Mouse (Mus musculus): ENCODE measurements around the gene Gm11639. TPM values are rescaled to one million over a fixed set of nuclear protein-coding genes. Genes with fewer than 3 reads are reported as not detected.

Gm11639 gene
- total RNA-seq, 2 experiments from 2014 or later = not detected

DNA sequence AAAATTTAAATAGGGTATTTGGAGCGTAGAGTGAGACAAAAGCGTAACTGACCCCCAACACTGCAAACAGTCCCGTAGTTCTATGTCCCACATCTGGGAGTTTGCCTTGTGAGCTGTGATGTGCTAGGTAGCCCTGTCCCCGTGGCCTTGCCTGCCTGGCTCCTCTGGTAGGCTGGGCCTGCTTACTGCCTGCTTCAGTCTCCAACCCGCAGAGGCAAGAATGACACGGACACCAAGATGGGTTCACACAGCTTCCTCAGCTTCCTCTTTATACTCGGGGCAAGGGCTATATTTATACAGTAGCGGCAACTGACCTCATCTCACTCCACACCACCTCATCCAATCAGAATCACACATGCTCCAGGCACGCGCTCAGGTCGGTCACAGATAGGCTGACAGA is 10.7 kb upstream of the Gm11639 start:
- no peak for ATAC-seq (replicated peaks; ENCODE audit: low FRiP score, poor library complexity, severe bottlenecking)

DNA sequence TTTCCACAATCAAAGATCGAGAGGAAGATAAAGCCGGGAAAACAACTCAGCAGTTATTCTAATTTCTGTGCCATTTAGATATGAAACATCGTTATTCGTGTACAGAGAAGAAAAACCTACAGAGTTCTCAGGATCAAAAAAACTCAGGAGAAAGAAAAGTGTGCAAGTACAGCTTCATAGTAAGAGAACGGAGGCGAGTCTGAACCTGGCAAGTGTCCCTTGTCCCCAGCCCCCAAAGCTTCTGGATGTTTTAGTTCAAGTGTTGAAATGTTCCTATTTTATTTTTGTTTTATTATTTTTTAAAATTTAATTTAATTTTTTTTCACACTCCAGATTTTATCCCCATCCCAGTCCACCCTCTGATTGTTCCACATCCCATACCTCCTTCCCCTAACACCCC is 7.7 kb downstream of the Gm11639 start:
- no peak for ATAC-seq (replicated peaks; ENCODE audit: low FRiP score, poor library complexity, severe bottlenecking)

DNA sequence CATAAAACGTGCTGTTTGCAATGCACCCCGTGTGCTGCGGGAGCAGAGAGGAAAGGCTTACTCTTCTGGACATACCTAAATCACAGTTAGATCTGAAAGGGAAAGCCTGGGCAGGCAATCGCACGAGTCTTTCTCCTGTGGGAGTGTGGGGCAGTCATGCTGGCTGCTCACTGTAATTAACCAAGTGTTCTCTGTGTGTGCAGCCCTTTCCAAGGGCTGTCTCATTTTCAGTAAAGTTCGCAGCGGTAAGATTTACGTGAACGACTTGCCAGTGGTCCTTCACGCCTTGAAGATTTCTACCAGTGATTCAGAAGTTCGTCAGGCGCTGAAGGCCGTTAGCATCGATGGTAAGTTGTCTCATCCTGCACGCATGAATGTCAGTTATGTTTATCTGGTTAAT is 18.6 kb downstream of the Gm11639 start:
- no peak for ATAC-seq (replicated peaks; ENCODE audit: low FRiP score, poor library complexity, severe bottlenecking)

DNA sequence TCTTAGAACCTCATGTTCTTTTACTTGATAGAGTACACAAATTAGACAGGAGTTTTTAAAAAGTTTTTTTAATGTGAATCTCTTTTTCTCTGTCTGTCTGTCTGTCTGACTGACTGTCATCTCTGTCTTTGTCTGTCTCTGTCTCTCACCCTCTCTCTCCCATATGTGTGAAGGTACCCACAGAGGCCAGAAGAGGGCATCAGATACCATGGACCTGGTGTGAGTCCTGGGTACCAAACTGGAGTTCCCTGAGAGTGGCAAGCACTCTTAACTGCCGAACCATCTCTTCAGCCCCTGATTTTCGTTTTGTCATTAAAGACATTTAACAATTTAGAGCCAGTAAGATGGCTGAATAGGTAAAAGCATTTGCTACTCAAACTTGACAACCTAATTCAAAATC is 21.6 kb downstream of the Gm11639 start:
- ATAC-seq (replicated peaks; ENCODE audit: low FRiP score, poor library complexity, severe bottlenecking) = no peak

DNA sequence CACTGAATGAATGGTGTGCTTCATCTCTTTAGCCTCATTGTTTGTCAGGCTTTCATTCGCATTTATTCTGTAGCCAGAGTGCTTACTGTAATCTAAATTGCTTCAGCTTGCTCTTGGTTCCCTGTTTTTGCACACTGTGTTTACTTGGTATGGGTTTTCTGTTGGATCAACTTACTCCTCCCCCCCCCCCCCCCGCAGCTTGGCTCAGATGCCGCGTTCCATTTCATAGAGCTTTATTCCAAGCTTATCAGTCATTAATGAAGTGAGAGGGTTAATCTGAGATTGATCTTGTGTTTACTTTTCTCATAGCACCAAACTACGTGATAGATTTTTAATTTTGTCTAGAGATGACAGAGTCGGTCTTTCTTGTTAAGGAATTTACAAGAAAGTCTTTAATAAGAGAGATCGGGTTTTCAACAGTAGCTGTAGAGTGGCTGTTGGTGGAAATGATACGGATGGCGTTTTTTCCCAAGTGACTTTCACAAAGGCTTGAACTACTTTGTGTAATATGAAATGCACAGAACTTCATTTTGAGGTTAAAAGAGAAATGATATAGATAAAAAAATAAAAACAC is 59.6 kb downstream of the Gm11639 start:
- ATAC-seq (replicated peaks; ENCODE audit: low FRiP score, poor library complexity, severe bottlenecking) = no peak

DNA sequence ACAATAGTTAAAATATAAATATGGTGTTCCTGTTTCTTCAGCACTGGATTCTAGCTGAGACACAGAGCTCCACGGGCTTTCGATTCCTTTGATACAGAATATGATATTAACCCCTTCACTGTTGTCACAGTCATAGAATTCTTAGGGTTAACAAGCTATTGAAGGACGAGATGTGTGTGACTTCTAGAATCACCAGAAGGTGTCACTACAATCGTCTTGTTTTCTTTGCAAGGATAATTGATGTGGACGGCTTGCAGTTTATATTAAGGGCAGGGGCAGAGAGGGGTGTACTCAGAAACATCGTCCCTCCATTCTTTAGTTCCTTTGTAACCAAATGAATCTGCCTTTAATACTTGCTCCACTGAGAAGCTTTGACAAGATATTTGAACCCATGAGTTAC is 80.3 kb downstream of the Gm11639 start:
- ATAC-seq (replicated peaks; ENCODE audit: low FRiP score, poor library complexity, severe bottlenecking) = no peak

DNA sequence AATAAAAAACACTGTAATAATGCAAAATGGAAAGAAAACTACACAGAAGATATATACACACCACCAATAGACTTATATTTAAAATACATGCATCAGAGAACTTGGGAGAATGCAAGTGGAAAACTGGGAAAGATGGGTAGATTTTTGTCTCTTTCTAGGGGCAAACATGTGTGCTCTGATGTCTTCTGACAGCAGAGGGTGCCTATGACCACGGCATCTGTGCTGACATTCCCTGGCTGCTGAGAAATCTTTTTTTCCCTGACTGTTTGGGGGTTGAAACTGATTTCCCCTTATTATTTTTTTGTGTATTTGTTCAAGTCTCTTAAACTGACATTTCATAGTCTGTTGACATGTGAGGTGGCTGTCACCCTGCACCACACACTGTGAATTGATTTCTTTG is 81.6 kb downstream of the Gm11639 start:
- no peak for ATAC-seq (replicated peaks; ENCODE audit: low FRiP score, poor library complexity, severe bottlenecking)

DNA sequence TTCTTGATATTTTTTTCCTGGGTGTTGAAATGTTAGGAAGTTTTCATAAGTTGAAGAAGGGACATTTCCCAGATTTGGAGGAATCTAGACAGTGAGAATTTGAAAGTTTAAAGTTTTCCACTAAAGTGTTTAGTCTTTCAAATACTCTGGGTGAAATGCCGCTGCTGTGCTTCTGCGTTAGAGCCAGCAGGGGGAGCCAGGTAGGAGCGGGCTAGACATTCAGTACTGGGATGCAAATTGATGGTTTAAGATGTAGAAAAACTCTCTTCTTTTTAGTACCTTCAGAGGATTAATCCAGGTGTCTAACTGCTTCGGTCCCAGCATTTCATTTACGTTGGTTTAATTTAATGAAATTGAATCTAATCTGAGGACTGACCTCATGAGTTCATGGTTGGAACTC is 82.6 kb downstream of the Gm11639 start:
- no peak for ATAC-seq (replicated peaks; ENCODE audit: low FRiP score, poor library complexity, severe bottlenecking)

DNA sequence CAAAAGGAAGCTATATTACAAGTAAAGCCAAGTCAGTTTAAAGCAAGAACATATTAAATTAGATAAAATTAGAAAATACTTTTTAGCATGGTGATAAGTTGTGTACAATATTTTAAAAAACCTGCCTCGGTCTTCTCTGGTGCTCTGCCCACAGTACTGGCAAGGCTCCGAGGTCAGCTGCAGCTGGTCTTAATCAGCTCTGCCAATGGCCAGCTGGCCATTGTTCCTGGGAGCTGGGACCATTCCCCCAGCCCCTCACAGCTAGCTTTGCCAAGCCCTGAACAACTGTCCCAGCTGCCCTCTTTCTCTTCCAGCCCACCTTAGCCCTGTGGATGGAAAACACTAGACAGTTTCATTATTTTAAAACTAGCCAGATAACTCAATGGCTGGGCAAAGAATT is 93.3 kb downstream of the Gm11639 start:
- ATAC-seq (replicated peaks; ENCODE audit: low FRiP score, poor library complexity, severe bottlenecking) = no peak

DNA sequence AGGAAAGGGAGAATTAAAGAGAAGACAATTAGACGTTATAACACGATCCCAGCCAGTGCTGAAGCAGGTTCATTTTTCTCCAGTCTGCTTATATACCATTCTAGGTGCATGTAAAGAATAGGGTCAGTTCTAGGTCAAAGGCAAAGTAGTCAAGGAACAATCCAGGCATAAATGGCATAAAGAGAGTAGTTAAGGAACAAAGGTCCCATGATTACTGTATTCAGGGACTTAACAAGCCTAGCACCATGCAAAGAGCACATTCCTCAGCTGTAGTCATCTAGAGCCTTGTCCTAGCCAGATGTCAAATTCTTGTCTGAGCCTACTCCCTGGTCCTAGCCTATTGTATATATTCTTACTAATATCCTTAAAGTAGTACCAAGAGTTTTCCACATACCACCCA is 259.2 kb downstream of the Gm11639 start:
- no peak for ATAC-seq (replicated peaks; ENCODE audit: low FRiP score, poor library complexity, severe bottlenecking)

DNA sequence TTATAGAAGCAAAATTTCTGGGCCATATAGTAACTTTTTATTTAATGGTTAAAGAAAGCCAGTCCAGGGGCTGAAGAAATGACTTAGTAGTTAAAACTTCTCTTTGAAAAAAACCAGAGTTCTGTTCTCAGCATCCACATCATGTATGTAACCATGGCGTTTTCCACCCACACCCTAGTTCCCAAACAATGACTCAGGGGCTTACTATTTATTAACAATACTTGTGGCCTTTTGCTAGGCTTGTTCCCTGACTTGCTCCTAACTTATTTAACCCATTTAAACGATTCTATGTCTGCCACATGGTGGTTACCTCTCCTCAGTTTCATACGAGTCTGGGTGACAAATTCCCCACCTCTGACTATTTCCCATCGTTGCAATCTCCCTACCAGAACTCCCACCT is 266.8 kb downstream of the Gm11639 start:
- ATAC-seq (replicated peaks; ENCODE audit: low FRiP score, poor library complexity, severe bottlenecking) = no peak

DNA sequence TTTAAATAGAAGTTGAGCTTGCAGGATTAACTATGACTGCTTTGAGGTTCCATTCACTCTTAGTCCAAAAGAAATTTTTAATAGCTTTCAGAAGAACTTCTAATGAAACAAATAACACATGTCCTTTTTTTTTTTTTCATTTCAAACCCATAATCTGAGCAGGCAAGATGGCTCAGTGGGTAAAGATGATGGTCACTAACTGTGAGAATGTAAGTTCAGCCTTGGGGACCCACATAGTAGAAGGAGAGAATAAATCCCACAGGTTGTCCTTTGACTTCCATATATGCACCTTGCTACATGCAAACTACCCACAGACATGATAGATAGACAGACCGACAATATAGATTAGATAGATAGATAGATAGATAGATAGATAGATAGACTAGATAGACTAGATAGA is 282.4 kb downstream of the Gm11639 start:
- no peak for ATAC-seq (replicated peaks; ENCODE audit: low FRiP score, poor library complexity, severe bottlenecking)

DNA sequence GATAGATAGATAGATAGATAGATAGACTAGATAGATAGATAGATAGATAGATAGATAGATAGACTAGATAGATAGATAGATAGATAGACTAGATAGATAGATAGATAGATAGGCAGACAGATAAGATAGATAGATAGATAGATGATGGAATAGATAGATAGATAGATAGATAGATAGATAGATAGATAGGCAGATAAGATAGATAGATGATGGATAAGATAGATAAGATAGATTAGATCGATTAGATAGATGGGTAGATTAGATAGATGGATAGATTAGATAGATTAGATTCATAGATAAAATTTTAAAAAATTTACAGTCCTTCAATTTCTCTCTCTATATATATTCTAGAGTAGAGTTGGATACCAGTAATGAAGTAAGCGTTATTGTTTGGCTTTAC is 282.9 kb downstream of the Gm11639 start:
- no peak for ATAC-seq (replicated peaks; ENCODE audit: low FRiP score, poor library complexity, severe bottlenecking)

DNA sequence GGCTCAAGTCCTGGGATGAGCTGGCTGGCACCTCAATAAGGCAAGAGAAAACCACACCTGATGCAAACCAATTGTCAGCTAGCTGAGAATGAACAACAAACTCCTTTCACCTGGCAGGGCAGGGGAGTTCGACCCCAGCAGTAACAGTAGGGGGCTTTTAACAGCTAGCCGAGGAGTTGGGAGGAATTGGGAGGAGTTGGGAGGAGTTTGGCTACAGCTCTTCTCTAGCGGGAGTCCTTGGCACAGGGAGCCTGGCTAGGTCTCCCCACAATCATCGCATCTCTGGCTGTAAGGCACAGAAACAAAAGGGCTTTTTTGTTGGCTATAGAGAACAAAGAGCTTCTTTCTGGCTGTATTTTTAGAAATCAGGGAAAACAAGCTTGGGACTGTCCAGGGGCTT is 285.8 kb downstream of the Gm11639 start:
- ATAC-seq (replicated peaks; ENCODE audit: low FRiP score, poor library complexity, severe bottlenecking) = no peak

DNA sequence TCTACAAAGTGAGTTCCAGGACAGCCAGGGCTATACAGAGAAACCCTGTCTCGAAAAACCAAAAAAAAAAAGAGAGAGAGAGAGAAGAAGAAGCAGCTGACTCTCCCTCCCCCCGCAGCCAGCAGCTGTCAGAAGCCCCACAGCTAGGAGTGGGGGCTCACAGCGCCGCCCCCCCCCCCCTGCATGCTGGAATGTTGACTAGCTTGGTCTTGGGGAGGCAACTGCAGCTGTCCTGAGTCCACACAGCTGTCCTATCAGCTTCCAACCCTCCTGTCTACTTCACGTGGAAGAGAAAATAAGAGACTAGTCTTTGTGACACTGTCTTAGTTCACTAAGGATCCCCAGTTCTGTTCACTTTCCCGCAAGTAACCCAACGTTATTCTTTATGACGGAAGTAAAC is 287.0 kb downstream of the Gm11639 start:
- ATAC-seq (replicated peaks; ENCODE audit: low FRiP score, poor library complexity, severe bottlenecking) = no peak

DNA sequence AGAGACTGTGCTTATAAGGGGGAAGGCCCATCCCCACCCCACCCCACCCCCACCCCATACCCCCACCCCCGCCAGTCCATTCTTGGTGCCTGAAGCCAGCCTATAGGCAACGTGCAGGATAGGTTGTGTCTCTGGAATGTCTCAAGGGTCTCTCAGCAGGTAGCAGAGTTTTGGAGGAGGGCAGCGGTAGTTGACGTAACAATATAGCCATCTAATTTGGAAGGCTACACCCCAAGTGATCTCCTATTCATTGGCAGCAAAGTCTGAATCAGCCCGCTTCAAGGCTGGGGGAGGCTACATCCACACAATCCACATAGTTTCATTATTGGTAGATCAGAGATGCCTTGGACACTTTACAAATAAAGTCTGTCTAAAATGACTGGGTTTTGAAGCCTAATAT is 292.5 kb downstream of the Gm11639 start:
- ATAC-seq (replicated peaks; ENCODE audit: low FRiP score, poor library complexity, severe bottlenecking) = no peak

DNA sequence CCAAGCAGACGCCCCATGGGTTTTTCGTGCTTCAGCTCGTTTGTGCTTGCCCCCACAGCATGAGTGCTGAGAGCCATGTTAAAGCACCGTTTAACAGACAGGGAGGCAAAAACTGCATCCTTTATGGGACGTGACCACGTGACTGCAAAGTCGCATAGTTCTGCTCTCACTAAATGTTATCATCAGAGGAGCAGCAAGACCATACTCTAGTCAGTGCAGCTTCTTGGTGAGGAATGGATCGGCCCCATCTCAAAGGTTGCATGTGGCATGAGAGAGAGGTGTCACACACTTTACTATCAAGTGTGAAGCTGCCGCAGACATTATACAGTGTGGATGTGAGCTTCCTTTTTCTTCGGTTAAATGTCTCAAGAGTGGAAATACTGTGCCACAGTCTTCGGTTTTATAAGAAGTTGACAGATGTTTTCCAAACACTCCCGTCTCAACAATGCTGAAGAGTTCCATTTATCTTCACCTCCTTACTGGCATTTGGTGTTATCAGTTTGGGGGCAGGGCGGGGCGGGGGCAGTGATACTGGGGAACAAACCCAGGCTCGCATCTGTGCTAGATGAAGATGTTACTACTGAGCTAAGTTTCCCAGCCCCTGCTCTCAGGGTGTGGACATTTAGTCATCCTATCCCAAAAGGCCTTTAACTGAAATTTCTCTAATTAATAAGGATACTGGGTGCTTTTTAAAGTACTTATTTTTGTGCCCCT is 296.0 kb downstream of the Gm11639 start:
- ATAC-seq (replicated peaks; ENCODE audit: low FRiP score, poor library complexity, severe bottlenecking) = no peak

DNA sequence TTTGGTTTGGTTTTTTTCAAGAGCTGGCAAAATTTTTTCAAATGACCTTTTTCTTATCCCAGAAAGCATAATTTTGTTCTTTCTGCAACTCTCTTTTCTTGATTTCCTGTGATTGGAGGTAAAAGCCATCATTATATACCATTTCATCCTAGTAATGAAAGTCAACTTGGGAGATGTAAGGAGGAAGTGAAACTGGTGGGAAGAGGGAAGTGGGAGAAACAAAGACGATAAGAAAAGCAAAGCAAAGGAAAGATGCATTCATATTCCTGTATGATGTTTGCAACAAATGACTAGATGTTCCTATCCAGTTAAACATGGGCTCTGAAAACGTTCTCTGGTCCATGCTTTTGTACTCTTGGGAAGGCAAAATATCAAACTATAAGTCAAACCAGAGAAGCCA is 323.7 kb downstream of the Gm11639 start:
- ATAC-seq (replicated peaks; ENCODE audit: low FRiP score, poor library complexity, severe bottlenecking) = no peak

DNA sequence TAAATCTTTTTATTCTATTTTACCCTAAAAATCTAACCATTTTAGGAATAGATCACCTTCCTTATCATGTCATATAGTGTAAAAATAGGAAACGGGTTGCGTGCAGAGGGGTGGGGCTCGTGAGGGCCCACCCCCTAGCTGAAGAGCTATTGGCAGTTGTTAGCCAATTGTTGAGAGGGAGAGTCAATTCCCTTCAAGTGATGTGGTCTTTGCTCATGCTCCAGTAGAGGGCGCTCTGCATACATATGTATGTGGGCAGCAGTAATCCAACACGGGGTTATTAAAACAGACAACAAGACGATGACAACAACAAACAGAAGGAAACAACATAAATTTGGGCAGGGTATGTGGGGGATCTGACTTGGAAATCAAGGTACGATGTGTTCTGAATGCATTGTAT is 335.6 kb downstream of the Gm11639 start:
- ATAC-seq (replicated peaks; ENCODE audit: low FRiP score, poor library complexity, severe bottlenecking) = no peak

DNA sequence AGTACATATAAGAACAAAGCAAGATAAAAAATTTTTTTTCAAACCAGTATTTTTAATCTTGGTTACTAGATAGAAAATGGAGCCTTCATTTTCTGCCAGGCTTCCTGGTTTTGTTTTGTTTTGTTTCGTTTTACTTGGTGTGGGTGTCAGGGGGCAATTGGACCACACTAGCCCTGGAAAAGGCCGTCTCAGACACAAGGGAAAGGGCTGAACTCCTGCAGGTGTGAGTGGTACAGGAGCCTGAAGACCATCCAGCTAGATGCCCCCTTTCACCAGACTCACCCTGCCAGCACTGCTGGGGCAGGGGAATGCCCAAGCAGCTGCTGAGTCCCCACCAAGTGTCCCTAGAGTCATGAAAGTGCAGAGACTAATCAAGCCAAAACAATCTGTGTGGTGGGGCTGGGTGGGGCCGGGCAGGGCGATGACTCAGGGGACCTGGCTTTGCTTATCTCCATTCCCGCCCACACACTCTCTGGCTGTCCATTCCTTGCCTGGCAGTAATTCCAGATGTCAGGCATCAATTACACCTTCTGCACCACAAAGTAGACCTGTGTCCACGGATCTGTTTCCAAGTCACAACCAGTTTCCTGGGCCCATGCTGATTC is 343.3 kb downstream of the Gm11639 start:
- peak; percentile 67 for ATAC-seq (replicated peaks; ENCODE audit: low FRiP score, poor library complexity, severe bottlenecking)

DNA sequence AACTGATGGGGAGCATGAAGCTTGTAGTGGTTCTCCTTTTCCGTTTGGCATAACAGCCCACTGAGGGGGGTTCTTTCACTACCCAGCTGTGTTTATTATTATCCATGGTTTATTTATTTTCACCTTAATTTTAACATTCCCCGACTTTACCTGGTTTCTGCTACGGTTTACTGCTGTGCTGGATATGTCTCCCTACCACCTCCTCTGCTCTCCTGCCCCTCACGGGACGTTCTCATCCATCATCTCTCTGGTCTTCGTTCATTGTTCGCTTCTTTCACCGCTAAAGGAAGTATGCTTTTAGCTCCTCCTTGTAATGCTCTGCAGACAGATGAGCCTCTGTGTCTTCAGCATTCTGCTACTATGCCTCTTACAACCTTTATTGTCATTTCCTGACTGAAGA is 344.0 kb downstream of the Gm11639 start:
- ATAC-seq (replicated peaks; ENCODE audit: low FRiP score, poor library complexity, severe bottlenecking) = no peak

DNA sequence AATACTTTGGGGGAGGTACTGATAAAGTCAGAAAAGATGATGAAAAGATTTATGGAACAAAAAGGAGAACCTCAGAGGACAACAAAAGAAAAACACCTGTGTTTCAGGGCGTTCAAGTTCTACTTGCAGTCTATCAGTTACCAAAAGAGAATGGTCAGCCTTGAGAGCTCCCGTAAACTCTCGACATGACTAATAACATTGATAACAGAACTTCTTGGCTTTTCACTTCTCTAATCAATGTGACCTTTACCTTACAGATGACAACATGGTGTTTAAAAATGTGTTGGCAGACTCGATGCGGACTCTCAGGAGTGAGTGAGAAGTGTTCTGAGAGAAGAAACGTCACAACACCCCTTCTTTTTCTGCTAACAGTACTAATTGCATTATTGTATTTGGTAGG is 344.7 kb downstream of the Gm11639 start:
- no peak for ATAC-seq (replicated peaks; ENCODE audit: low FRiP score, poor library complexity, severe bottlenecking)

Data from erythroid progenitor cell, adult 5-6 weeks (primary cell).